Mouse (Mus musculus): ENCODE measurements around the gene Cdk17.

DNA sequence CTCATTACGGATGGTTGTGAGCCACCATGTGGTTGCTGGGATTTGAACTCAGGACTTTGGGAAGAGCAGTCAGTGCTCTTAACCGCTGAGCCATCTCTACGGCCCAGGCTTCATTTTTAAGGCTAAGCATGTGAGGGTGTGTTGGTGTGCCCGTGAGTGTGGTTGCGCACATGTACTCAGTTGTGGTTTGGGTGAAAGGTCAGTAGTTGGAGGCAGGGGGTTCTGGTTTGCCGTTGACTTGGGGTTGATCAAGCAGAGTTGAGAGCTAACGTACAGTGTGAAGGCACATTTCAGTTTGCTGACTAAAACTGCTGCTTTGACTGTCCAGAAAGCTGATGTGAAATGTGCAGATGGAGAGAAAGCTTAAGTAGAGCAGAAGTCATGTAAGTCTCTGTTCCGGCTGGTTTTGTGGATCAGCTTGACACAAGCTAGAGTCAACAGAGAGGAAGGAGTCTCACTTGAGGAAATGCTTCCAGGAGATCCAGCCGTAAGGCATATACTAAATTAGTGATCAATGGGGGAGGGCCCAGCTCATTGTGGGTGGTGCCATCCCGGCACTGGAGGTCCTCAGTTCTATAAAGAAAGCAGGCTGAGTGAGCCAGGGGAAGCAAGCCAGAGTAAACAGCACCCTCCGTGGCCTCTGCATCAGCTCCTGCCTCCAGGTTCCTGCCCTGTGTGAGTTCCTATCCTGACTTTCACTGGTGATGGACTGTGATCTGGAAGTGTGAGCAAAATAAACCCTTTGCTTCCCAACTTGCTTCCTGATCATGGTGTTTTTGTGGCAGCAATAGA lies 19.2 kb downstream of the Cdk17 start:
- no peak for TF ChIP-seq POLR2A (IDR thresholded peaks at IDR 0.05; ENCODE audit: borderline replicate concordance, extremely low read depth, low read depth, low read length)
- TF ChIP-seq CTCF (IDR thresholded peaks at IDR 0.05; ENCODE audit: insufficient read depth, low read length), result no peak

Data from lung, adult 2 months (tissue).